Mouse (Mus musculus) heart, adult 2 months (tissue): ENCODE data around the gene 1700013G24Rik.

Experiments used
- CTCF ChIP-seq: fragments of 200-600 bp; IDR thresholded peaks from 2 replicates; pipeline ENCODE4 v1.8.1; 2022; ENCODE audit warnings: antibody characterized with exemption, mild to moderate bottlenecking, moderate library complexity
- EP300 ChIP-seq: fragments of 200-500 bp; IDR thresholded peaks from 2 replicates; pipeline ENCODE4 v1.6.1; 2011; ENCODE audit warnings: low read depth, low read length, control low read depth; ENCODE audit not compliant: insufficient read depth
- POLR2A ChIP-seq: fragments of 200-500 bp; IDR thresholded peaks from 2 replicates; pipeline ENCODE4 v1.6.1; 2011; ENCODE audit warnings: mild to moderate bottlenecking, low read depth, low read length, control low read depth; ENCODE audit not compliant: insufficient read depth

DNA sequence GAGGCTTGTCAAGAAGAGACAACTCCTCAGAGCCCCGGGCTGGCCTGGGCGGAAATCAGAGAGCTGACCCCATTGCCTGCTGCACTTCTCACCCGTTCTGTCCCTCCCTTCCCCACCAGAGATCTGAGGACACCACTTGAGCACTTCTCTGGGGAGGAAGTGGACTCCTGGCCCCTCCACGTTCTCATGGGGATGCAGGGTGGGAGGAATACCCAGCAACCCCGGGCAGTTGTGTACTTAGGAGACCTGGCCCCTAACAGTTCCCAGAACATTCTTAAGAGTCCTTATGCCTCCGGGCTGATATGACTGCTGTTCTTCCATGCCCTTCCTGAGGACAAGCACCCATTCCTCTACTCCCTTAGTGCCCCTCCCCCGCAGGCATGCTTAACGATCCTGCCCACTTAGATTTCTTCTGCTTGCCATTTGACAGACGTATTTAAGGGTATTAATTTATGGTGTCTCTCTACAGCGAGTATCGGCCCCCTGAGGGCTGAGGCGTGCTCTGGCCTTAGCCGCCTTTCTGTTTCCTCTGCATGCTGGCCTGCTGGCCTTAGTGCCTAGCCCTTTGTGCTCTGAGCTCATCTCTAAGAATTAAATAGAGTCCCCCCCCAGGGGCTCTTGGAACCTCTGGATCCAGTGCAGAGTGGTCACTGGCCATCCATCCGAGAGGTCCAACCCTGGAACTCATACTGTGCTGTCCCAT lies 32.3 kb downstream of the 1700013G24Rik start:
- no peak for TF ChIP-seq POLR2A
- no peak for TF ChIP-seq CTCF
- TF ChIP-seq EP300 = 0 out of 2 replicates have a peak, but pooled peaks have one; percentile 11
